8 mouse cellular contexts compared by ENCODE assay signal in genomic region chr2:71528714-71529510, GRCm38 (mm10). TPM values are rescaled to one million over a fixed set of nuclear protein-coding genes. Genes with fewer than 3 reads are reported as not detected.
DNase-seq lines count a peak whose midpoint lies in the region; ATAC-seq lines count a peak whose summit lies in the region.

No protein-coding gene starts in this region.

- ATAC-seq in heart, embryonic 14.5 days (ENCODE audit: insufficient number of reproducible peaks, insufficient read depth, low FRiP score, low read depth), result peak; percentile 28; the same call in 1 of the 2 replicates
- peak; percentile 20; the same call in 1 of the 2 replicates for ATAC-seq in heart, embryonic 16.5 days (replicated peaks; ENCODE audit: extremely low read depth, insufficient read depth, low FRiP score)
- peak; percentile 59 for ATAC-seq in midbrain, embryonic 11.5 days (ENCODE audit: low FRiP score)

- peak overlapping the region; percentile 95 for H3K4me2 ChIP-seq in heart, embryonic 14.5 days (ENCODE audit: low read length)
- H3K4me2 ChIP-seq in heart, embryonic 16.5 days (ENCODE audit: low read depth, low read length), result peak overlapping the region; percentile 97
- peak overlapping the region; percentile 67 for H3K4me2 ChIP-seq in midbrain, embryonic 11.5 days

- no peak overlapping the region for H3K27ac ChIP-seq in heart, embryonic 14.5 days (replicated peaks in 1 of 2; ENCODE audit: control insufficient read depth in 1 of 2, insufficient read depth in 1 of 2, low read depth in 2 of 2, low read length in 2 of 2)
- H3K27ac ChIP-seq in heart, embryonic 16.5 days (ENCODE audit: low read length), result no peak overlapping the region
- H3K27ac ChIP-seq in midbrain, embryonic 11.5 days (ENCODE audit: low read depth, low read length), result no peak overlapping the region; the same call in 1 of the 2 replicates

- no peak for DNase-seq in heart, adult 8-10 months (ENCODE audit: low spot score)
- peak; percentile 68 for DNase-seq in NIH3T3 (ENCODE audit: low read depth)
- DNase-seq in midbrain, embryonic 11.5 days (ENCODE audit: low spot score, missing footprints), result peak; percentile 97
- DNase-seq in adrenal gland, adult 8-10 months, result no peak
- DNase-seq in layer of hippocampus, adult 18-20 months (ENCODE audit: low spot score in 2 of 2), result no peak
- no peak for DNase-seq in urinary bladder, postnatal 14 days (ENCODE audit: low spot score)

- under 1% methylated on average over 51 of the region's 57 CpGs for WGBS in heart, embryonic 14.5 days
- WGBS in heart, embryonic 16.5 days, result under 1% methylated on average over 56 of the region's 57 CpGs
- under 1% methylated on average over 52 of the region's 57 CpGs for WGBS in midbrain, embryonic 11.5 days

- H3K9me3 ChIP-seq in heart, embryonic 14.5 days (ENCODE audit: control insufficient read depth, low read length), result no peaks in the 10 kb centered on the region
- no peaks in the 10 kb centered on the region for H3K9me3 ChIP-seq in heart, embryonic 16.5 days (replicated peaks; ENCODE audit: control insufficient read depth, low read length)
- H3K9me3 ChIP-seq in midbrain, embryonic 11.5 days (ENCODE audit: control insufficient read depth, low read length), result no peaks in the 10 kb centered on the region

- H3K4me3 ChIP-seq in heart, embryonic 14.5 days (ENCODE audit: control insufficient read depth in 1 of 2, insufficient read depth in 1 of 2, low read depth in 1 of 2, low read length in 2 of 2), result peak overlapping the region; percentile 41 to 50
- H3K4me3 ChIP-seq in heart, embryonic 16.5 days (ENCODE audit: low read length), result peak overlapping the region; percentile 59
- H3K4me3 ChIP-seq in midbrain, embryonic 11.5 days (ENCODE audit: low read depth, low read length), result peak overlapping the region; percentile 43

- H3K9ac ChIP-seq in heart, embryonic 14.5 days (ENCODE audit: low read length), result peak overlapping the region; percentile 41; the same call in 1 of the 2 replicates
- peak overlapping the region; percentile 51 for H3K9ac ChIP-seq in heart, embryonic 16.5 days (ENCODE audit: low read length)
- peak overlapping the region; percentile 36; the same call in 1 of the 2 replicates for H3K9ac ChIP-seq in midbrain, embryonic 11.5 days (ENCODE audit: low read length)

- no peaks in the 10 kb centered on the region for H3K36me3 ChIP-seq in heart, embryonic 14.5 days (ENCODE audit: control insufficient read depth, insufficient read depth, low read length)
- no peaks in the 10 kb centered on the region for H3K36me3 ChIP-seq in heart, embryonic 16.5 days (ENCODE audit: control insufficient read depth, insufficient read depth)
- no peaks in the 10 kb centered on the region for H3K36me3 ChIP-seq in midbrain, embryonic 11.5 days (ENCODE audit: control insufficient read depth, insufficient read depth, low read length)

- H3K27me3 ChIP-seq in heart, embryonic 14.5 days (ENCODE audit: control insufficient read depth, insufficient read depth, low read length), result peaks cover 97% of the 10 kb centered on the region
- peaks cover 94% of the 10 kb centered on the region for H3K27me3 ChIP-seq in heart, embryonic 16.5 days (ENCODE audit: control insufficient read depth, insufficient read depth, low read length)
- H3K27me3 ChIP-seq in midbrain, embryonic 11.5 days (ENCODE audit: control insufficient read depth, insufficient read depth, low read length), result peaks cover 98% of the 10 kb centered on the region

- peaks cover 3 to 14% of the 10 kb centered on the region in 2 experiments; a peak in 3 of 4 replicates for H3K4me1 ChIP-seq in heart, embryonic 14.5 days (ENCODE audit: control insufficient read depth in 2 of 2, insufficient read depth in 2 of 2, low read length in 2 of 2)
- H3K4me1 ChIP-seq in heart, embryonic 16.5 days (ENCODE audit: control insufficient read depth, insufficient read depth, low read length), result peaks cover 22% of the 10 kb centered on the region
- H3K4me1 ChIP-seq in midbrain, embryonic 11.5 days (ENCODE audit: control insufficient read depth, insufficient read depth, low read length), result peaks cover 8% of the 10 kb centered on the region

RNA-seq across cellular contexts. Expression of gene Dlx1, which starts 1.0 kb away (rescaled TPM):
- not detected in 2 replicates for polyA plus RNA-seq in heart, embryonic 14.5 days (2014; fragmentation: Nextera tagmentation; extraction: Ambion mirVana)
- under 1 TPM; 0.20 to 0.78 (median 0.56) TPM for total RNA-seq in heart, adult 8-10 months (2022)
- polyA plus RNA-seq in heart, embryonic 16.5 days (2015; fragmentation: Nextera tagmentation; extraction: Ambion mirVana), result 0.15 and 0.29 TPM in 2 replicates
- 13.6 and 17.3 TPM in 2 replicates for polyA plus RNA-seq in midbrain, embryonic 11.5 days (2014; fragmentation: Nextera tagmentation; extraction: Ambion mirVana)
- under 1 TPM; 0.24 to 0.61 (median 0.42) TPM for total RNA-seq in adrenal gland, adult 8-10 months (2022)
- 10 to 100 TPM; 18.1 to 20.1 TPM for total RNA-seq in layer of hippocampus, adult 18-20 months (2021)

RNA-seq across cellular contexts. Expression of gene Dlx2, which starts 17.6 kb away (rescaled TPM):
- 0.08 and 0.39 TPM in 2 replicates for polyA plus RNA-seq in heart, embryonic 14.5 days (2014; fragmentation: Nextera tagmentation; extraction: Ambion mirVana)
- total RNA-seq in heart, adult 8-10 months (2022), result not detected
- polyA plus RNA-seq in heart, embryonic 16.5 days (2015; fragmentation: Nextera tagmentation; extraction: Ambion mirVana), result 0.11 TPM in 1 of 2 replicates, not detected in the other
- polyA plus RNA-seq in midbrain, embryonic 11.5 days (2014; fragmentation: Nextera tagmentation; extraction: Ambion mirVana), result 4.7 and 5.8 TPM in 2 replicates
- under 1 TPM; 0.17 to 0.38 (median 0.19) TPM for total RNA-seq in adrenal gland, adult 8-10 months (2022)
- 1 to 10 TPM; 5.0 to 5.5 TPM for total RNA-seq in layer of hippocampus, adult 18-20 months (2021)

Comparison
In these comparisons a context has a peak if more than half of its experiments do, and no peak if none do; other contexts are left out.
1. DNase-seq: peak in NIH3T3 (single experiment) and midbrain, embryonic 11.5 days (single experiment); none in heart, adult 8-10 months (single experiment), adrenal gland, adult 8-10 months (single experiment), layer of hippocampus, adult 18-20 months (0 of 2) and urinary bladder, postnatal 14 days (single experiment).
2. RNA of gene Dlx1, which starts 1.0 kb away (total RNA-seq): 18.1 to 20.1 TPM in layer of hippocampus, adult 18-20 months; 0.20 to 0.78 TPM in heart, adult 8-10 months and 0.24 to 0.61 TPM in adrenal gland, adult 8-10 months; every median in the first group is over 10 times any median in the second.
3. RNA of gene Dlx2, which starts 17.6 kb away (total RNA-seq): 5.0 to 5.5 TPM in layer of hippocampus, adult 18-20 months; 0.17 to 0.38 TPM in adrenal gland, adult 8-10 months and not detected in heart, adult 8-10 months; every median in the first group is over 4 times any median in the second.
4. Peak in every context shown above with its lines, with median percentiles within 50 percentile points of each other: ATAC-seq, H3K4me2 ChIP-seq, H3K4me3 ChIP-seq and H3K9ac ChIP-seq.